Comparison of ENCODE assay signal across 8 mouse cellular contexts in the genomic region with DNA sequence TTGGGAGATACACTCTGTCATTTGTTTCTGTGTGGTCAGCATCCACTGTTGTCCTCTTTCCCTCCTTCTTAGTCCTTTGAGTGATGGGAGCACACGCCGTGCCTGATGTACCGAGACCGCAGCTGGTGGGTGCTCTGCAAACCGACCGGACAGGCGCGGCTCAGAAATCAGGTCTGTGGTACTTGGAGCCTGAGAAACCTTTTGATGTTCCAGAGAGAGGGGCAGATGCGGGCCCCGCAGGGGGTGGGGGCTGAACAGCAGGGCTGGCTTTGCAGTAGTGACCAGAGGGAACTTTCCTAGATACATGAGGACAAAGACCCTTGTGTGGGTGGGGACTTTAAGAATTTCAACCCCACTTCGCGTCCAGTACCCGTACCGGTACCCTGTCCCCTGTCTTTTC. TPM values are rescaled to one million over a fixed set of nuclear protein-coding genes. Genes with fewer than 3 reads are reported as not detected.
A peak's percentile ranks its signal among the peaks of the same experiment; 100 is the strongest.
DNase-seq lines count a peak whose midpoint lies in the region; ATAC-seq lines count a peak whose summit lies in the region.

No protein-coding gene starts in this region.

- no peaks in the 10 kb centered on the region for H3K9me3 ChIP-seq in heart, embryonic 14.5 days (ENCODE audit: control insufficient read depth, low read length)
- H3K9me3 ChIP-seq in hindbrain, embryonic 12.5 days (replicated peaks), result no peaks in the 10 kb centered on the region
- no peaks in the 10 kb centered on the region for H3K9me3 ChIP-seq in midbrain, embryonic 15.5 days

- H3K4me2 ChIP-seq in heart, embryonic 14.5 days (ENCODE audit: low read length), result peak overlapping the region; percentile 97
- peak overlapping the region; percentile 79 for H3K4me2 ChIP-seq in hindbrain, embryonic 12.5 days (replicated peaks)
- H3K4me2 ChIP-seq in midbrain, embryonic 15.5 days, result peak overlapping the region; percentile 77

- no peak for ATAC-seq in heart, embryonic 14.5 days (ENCODE audit: insufficient number of reproducible peaks, insufficient read depth, low FRiP score, low read depth)
- ATAC-seq in hindbrain, embryonic 12.5 days (ENCODE audit: low FRiP score), result peak; percentile 53
- peak; percentile 34 for ATAC-seq in midbrain, embryonic 15.5 days (replicated peaks)
- no peak for ATAC-seq in granulocyte monocyte progenitor cell, adult 5-6 weeks (replicated peaks; ENCODE audit: poor library complexity, severe bottlenecking)

- H3K9ac ChIP-seq in heart, embryonic 14.5 days (ENCODE audit: low read length), result peak overlapping the region; percentile 72
- peak overlapping the region; percentile 58 for H3K9ac ChIP-seq in hindbrain, embryonic 12.5 days
- peak overlapping the region; percentile 38; the same call in 1 of the 2 replicates for H3K9ac ChIP-seq in midbrain, embryonic 15.5 days

- H3K36me3 ChIP-seq in heart, embryonic 14.5 days (ENCODE audit: control insufficient read depth, insufficient read depth, low read length), result no peaks in the 10 kb centered on the region
- H3K36me3 ChIP-seq in hindbrain, embryonic 12.5 days, result no peaks in the 10 kb centered on the region
- H3K36me3 ChIP-seq in midbrain, embryonic 15.5 days (replicated peaks), result no peaks in the 10 kb centered on the region

- peaks cover 4 to 13% of the 10 kb centered on the region in 2 experiments; a peak in 2 of 4 replicates for H3K4me1 ChIP-seq in heart, embryonic 14.5 days (ENCODE audit: control insufficient read depth in 2 of 2, insufficient read depth in 2 of 2, low read length in 2 of 2)
- H3K4me1 ChIP-seq in brown adipose tissue, adult 24 weeks (ENCODE audit: control insufficient read depth, insufficient read depth, insufficient read length, low read length), result no peaks in the 10 kb centered on the region
- peaks cover 16% of the 10 kb centered on the region; the same call in 1 of the 2 replicates for H3K4me1 ChIP-seq in hindbrain, embryonic 12.5 days
- peaks cover 17% of the 10 kb centered on the region for H3K4me1 ChIP-seq in midbrain, embryonic 15.5 days

- no peak for DNase-seq in heart, adult 9 months (ENCODE audit: low spot score in 2 of 2)
- DNase-seq in layer of hippocampus, postnatal 36 days, result no peak
- DNase-seq in adrenal gland, postnatal 4 days (ENCODE audit: low spot score in 2 of 2), result no peak

- H3K27me3 ChIP-seq in heart, embryonic 14.5 days (ENCODE audit: control insufficient read depth, insufficient read depth, low read length), result peaks cover 12% of the 10 kb centered on the region; the same call in 1 of the 2 replicates
- H3K27me3 ChIP-seq in hindbrain, embryonic 12.5 days, result no peaks in the 10 kb centered on the region; the same call in none of the 2 replicates
- H3K27me3 ChIP-seq in midbrain, embryonic 15.5 days (replicated peaks), result 0 out of 2 replicates have a peak, but pooled peaks cover 10% of the 10 kb centered on the region

- peak overlapping the region; percentile 42 to 46 for H3K4me3 ChIP-seq in heart, embryonic 14.5 days (ENCODE audit: control insufficient read depth in 1 of 2, insufficient read depth in 1 of 2, low read depth in 1 of 2, low read length in 2 of 2)
- H3K4me3 ChIP-seq in brown adipose tissue, adult 24 weeks (ENCODE audit: insufficient read depth, low read depth, low read length), result peak overlapping the region; percentile 19
- H3K4me3 ChIP-seq in hindbrain, embryonic 12.5 days, result peak overlapping the region; percentile 34
- H3K4me3 ChIP-seq in midbrain, embryonic 15.5 days, result peak overlapping the region; percentile 40

- 7% methylated on average over 14 of the region's 14 CpGs for WGBS in heart, embryonic 14.5 days
- WGBS in hindbrain, embryonic 12.5 days, result 6% methylated on average over 14 of the region's 14 CpGs
- WGBS in midbrain, embryonic 15.5 days, result 2% methylated on average over 14 of the region's 14 CpGs

- H3K27ac ChIP-seq in heart, embryonic 14.5 days (replicated peaks in 1 of 2; ENCODE audit: control insufficient read depth in 1 of 2, insufficient read depth in 1 of 2, low read depth in 2 of 2, low read length in 2 of 2), result no peak overlapping the region
- H3K27ac ChIP-seq in brown adipose tissue, adult 24 weeks (replicated peaks; ENCODE audit: low read depth, low read length), result no peak overlapping the region
- no peak overlapping the region for H3K27ac ChIP-seq in hindbrain, embryonic 12.5 days
- H3K27ac ChIP-seq in midbrain, embryonic 15.5 days, result no peak overlapping the region

RNA-seq across cellular contexts. Expression of a gene that starts 37.5 kb away (rescaled TPM):
- polyA plus RNA-seq in heart, embryonic 14.5 days (2014; fragmentation: Nextera tagmentation; extraction: Ambion mirVana), result 23.7 and 24.6 TPM in 2 replicates
- 20.8 and 22.1 TPM in 2 replicates for polyA plus RNA-seq in brown adipose tissue, adult 24 weeks (2012; ENCODE audit: insufficient read depth, insufficient read length, missing spikeins)
- 31.5 and 32.7 TPM in 2 replicates for polyA plus RNA-seq in hindbrain, embryonic 12.5 days (2016; fragmentation: Nextera tagmentation; extraction: Ambion mirVana)
- 23.9 and 25.8 TPM in 2 replicates for polyA plus RNA-seq in midbrain, embryonic 15.5 days (2015; fragmentation: Nextera tagmentation; extraction: Ambion mirVana)
- total RNA-seq in granulocyte monocyte progenitor cell, adult 5-6 weeks (2014; fragmentation: Nextera tagmentation), result 23.5 and 26.5 TPM in 2 replicates
- total RNA-seq in granulocyte monocyte progenitor cell, adult 5-6 weeks (2017), result 40.6 and 44.6 TPM in 2 replicates
- total RNA-seq in layer of hippocampus, postnatal 36 days (2021), result 10 to 100 TPM; 34.6 to 35.3 TPM
- 10 to 100 TPM; 42.6 to 46.5 TPM for total RNA-seq in adrenal gland, postnatal 4 days (2021)

RNA-seq across cellular contexts. Expression of a gene that starts 50.4 kb away (rescaled TPM):
- 1,749 and 1,827 TPM in 2 replicates for polyA plus RNA-seq in heart, embryonic 14.5 days (2014; fragmentation: Nextera tagmentation; extraction: Ambion mirVana)
- polyA plus RNA-seq in brown adipose tissue, adult 24 weeks (2012; ENCODE audit: insufficient read depth, insufficient read length, missing spikeins), result 412 and 419 TPM in 2 replicates
- polyA plus RNA-seq in hindbrain, embryonic 12.5 days (2016; fragmentation: Nextera tagmentation; extraction: Ambion mirVana), result 3,274 and 3,635 TPM in 2 replicates
- 3,070 and 3,123 TPM in 2 replicates for polyA plus RNA-seq in midbrain, embryonic 15.5 days (2015; fragmentation: Nextera tagmentation; extraction: Ambion mirVana)
- total RNA-seq in granulocyte monocyte progenitor cell, adult 5-6 weeks (2014; fragmentation: Nextera tagmentation), result 1,208 and 1,212 TPM in 2 replicates
- total RNA-seq in granulocyte monocyte progenitor cell, adult 5-6 weeks (2017), result 1,574 and 1,754 TPM in 2 replicates
- total RNA-seq in layer of hippocampus, postnatal 36 days (2021), result 100 to 1,000 TPM; 365 to 366 TPM
- total RNA-seq in adrenal gland, postnatal 4 days (2021), result 1,000 to 10,000 TPM; 1,038 to 1,039 TPM

Comparison
In these comparisons a context has a peak if more than half of its experiments do, and no peak if none do; other contexts are left out.
1. ATAC-seq: peak in hindbrain, embryonic 12.5 days (single experiment) and midbrain, embryonic 15.5 days (single experiment); none in heart, embryonic 14.5 days (single experiment) and granulocyte monocyte progenitor cell, adult 5-6 weeks (single experiment).
2. Peak in every context shown above with its lines, with median percentiles within 50 percentile points of each other: H3K4me2 ChIP-seq, H3K4me3 ChIP-seq and H3K9ac ChIP-seq.